Mouse (Mus musculus) myocyte (in vitro differentiated cells): ENCODE data around the gene Cdh5.

Experiments
- CEBPB ChIP-seq: IDR thresholded peaks from 2 replicates; pipeline ENCODE4 v1.6.1; 2011; ENCODE audit warnings: mild to moderate bottlenecking, moderate library complexity; ENCODE audit not compliant: poor library complexity, insufficient read depth, severe bottlenecking
- E2F4 ChIP-seq: IDR thresholded peaks from one replicate; pipeline ENCODE4 v1.6.1; 2011; ENCODE audit warnings: mild to moderate bottlenecking, control low read depth, moderate library complexity; ENCODE audit not compliant: insufficient read depth
- MAX ChIP-seq: IDR thresholded peaks from one replicate; pipeline ENCODE4 v1.6.1; 2011; ENCODE audit warnings: low read depth, mild to moderate bottlenecking, control low read depth
- MYOD1 ChIP-seq, 3 experiments: IDR thresholded peaks; one replicate each; pipeline ENCODE4 v1.6.1; 2011; ENCODE audit warnings: control low read depth in 2 of 3, low read depth in 2 of 3, mild to moderate bottlenecking in 2 of 3, moderate library complexity in 1 of 3; ENCODE audit not compliant: insufficient read length in 2 of 3, control insufficient read depth in 1 of 3
- MYOG ChIP-seq, 3 experiments: IDR thresholded peaks; one replicate each; pipeline ENCODE4 v1.6.1; 2011; ENCODE audit warnings: control low read depth in 2 of 3, low read depth in 2 of 3, mild to moderate bottlenecking in 2 of 3; ENCODE audit not compliant: insufficient read length in 2 of 3, control insufficient read depth in 1 of 3, insufficient read depth in 1 of 3
- POLR2A ChIP-seq: IDR thresholded peaks from one replicate; pipeline ENCODE4 v1.6.1; 2011; ENCODE audit warnings: low read depth, mild to moderate bottlenecking, control low read depth, moderate library complexity; ENCODE audit not compliant: insufficient read length
- POLR2AphosphoS2 ChIP-seq: IDR thresholded peaks from one replicate; pipeline ENCODE4 v1.6.1; 2011; ENCODE audit warnings: low read depth, control low read depth; ENCODE audit not compliant: insufficient read length
- REST ChIP-seq: IDR thresholded peaks from one replicate; pipeline ENCODE4 v1.6.1; 2011; ENCODE audit warnings: mild to moderate bottlenecking, control low read depth, moderate library complexity; ENCODE audit not compliant: insufficient read depth, insufficient read length
- SRF ChIP-seq: IDR thresholded peaks from one replicate; pipeline ENCODE4 v1.6.1; 2011; ENCODE audit warnings: low read depth; ENCODE audit not compliant: control insufficient read depth, insufficient read length
- TCF12 ChIP-seq: IDR thresholded peaks from one replicate; pipeline ENCODE4 v1.6.1; 2011; ENCODE audit warnings: mild to moderate bottlenecking, control low read depth; ENCODE audit not compliant: poor library complexity, insufficient read depth, severe bottlenecking
- TCF3 ChIP-seq: IDR thresholded peaks from one replicate; pipeline ENCODE4 v1.6.1; 2011; ENCODE audit warnings: low read depth, control low read depth; ENCODE audit not compliant: insufficient read length
- USF1 ChIP-seq: IDR thresholded peaks from one replicate; pipeline ENCODE4 v1.6.1; 2011; ENCODE audit warnings: low read depth, mild to moderate bottlenecking, control low read depth, moderate library complexity

DNA sequence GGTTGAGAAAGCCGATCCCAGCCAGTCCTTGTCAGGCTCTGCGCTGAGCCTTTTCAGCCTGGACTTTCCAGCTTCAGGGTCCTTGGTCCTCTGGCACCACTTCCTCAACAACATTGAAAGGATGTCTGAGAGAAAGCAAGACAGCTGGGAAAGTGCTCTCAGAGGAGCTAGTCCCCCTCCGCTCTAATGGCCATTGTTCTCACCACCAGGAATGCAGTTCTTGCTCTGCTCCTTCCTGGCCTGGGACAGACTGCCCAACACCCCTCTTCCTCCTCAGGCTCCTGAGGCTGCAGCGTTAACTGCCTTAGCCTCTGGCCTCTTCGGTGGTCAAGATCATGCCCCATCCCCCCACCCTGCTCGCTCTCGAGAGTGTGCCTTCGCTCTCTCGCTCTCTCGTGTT lies 4.8 kb upstream of the Cdh5 start:
- no peak for TF ChIP-seq CEBPB
- no peak for TF ChIP-seq POLR2A
- TF ChIP-seq MAX = no peak
- no peak for TF ChIP-seq USF1
- TF ChIP-seq POLR2AphosphoS2 = no peak
- no peak for TF ChIP-seq MYOG (IDR thresholded peaks at IDR 0.05; ENCODE audit: control insufficient read depth in 1 of 3, insufficient read depth in 1 of 3, insufficient read length in 2 of 3, low read depth in 2 of 3)
- no peak for TF ChIP-seq TCF3
- no peak for TF ChIP-seq REST
- TF ChIP-seq E2F4 = no peak
- TF ChIP-seq TCF12 = no peak
- no peak for TF ChIP-seq MYOD1 (IDR thresholded peaks at IDR 0.05; ENCODE audit: control insufficient read depth in 1 of 3, insufficient read length in 2 of 3, low read depth in 2 of 3)
- TF ChIP-seq SRF = no peak
